Mouse (Mus musculus): ENCODE data around the gene Dclre1b.
"Not testable (repeated sequence)": the region's sequence is repeated elsewhere in the genome, so short reads cannot be mapped to it uniquely, and the experiment has no call there.

DNA sequence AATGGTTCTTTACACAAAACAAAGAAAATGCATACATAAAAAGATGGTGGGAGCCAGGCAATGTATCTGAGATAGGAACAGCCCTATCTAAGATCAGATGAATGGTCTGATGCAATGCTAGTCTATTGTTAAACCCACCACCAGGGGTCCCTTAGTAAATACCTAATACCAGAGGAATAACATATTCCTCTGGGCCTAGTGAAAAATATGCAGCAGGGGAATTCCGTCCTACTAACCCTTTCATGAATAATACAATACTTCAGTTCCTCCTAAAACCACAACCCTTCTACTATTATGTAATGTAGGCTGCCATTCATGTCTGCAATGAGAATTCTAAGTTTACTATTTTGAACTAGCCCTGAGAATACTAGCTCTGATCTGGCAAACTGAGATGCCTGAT lies 21.4 kb upstream of the Dclre1b start:
- not testable (repeated sequence) for TF ChIP-seq POLR2A (IDR thresholded peaks at IDR 0.05; ENCODE audit: borderline replicate concordance, extremely low read depth, insufficient read depth, insufficient read length, poor library complexity, severe bottlenecking); CTCF (IDR thresholded peaks at IDR 0.05; ENCODE audit: borderline replicate concordance, extremely low read depth, insufficient read depth, insufficient read length)

Measured in brain, embryonic 14.5 days (tissue).